Mouse (Mus musculus): ENCODE measurements around the gene Gm28230. TPM values are rescaled to one million over a fixed set of nuclear protein-coding genes. Genes with fewer than 3 reads are reported as not detected.

Gene Gm28230
- polyA plus RNA-seq, 1 experiment from 2014 or later, result not detected

DNA sequence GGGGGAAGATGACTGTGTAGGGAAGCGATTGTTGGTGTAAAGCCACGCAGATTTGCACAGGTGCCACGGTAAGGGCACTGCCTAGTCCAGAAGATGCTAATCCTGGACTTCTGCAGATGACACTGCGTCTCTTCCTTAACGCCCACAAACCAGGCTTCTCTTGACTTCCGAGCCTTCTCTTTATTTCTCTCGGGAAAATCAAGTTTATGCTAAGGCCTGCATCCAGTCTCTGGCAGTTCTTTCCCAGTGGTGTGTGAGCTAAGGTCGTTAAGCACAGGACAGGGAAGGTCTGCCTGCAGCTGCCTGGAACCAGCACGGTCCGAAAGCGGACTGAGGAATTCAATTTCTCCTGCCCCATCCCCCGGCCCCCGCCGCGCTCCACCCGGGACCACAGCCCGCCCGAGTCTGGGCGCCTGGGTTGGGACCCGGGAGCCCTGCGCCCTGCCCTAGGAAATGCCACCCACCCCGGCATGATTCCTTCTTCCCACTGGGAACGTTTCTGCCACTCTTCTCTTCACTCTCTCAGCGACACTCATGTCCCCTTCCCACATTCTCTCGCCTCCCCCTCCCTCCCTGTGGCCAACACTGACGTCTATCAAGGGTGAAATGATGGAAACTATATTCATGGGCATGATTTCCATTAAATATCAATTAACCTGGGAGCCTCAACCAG lies 22.7 kb upstream of the Gm28230 start:
- no peak overlapping the region for H3K9ac ChIP-seq (replicated peaks)
- H3K4me2 ChIP-seq (ENCODE audit: low read depth, low read length), result no peak overlapping the region
- H3K27ac ChIP-seq (ENCODE audit: low read depth), result no peak overlapping the region
- H3K27me3 ChIP-seq (ENCODE audit: insufficient read depth, low read length), result peaks cover 94% of the 10 kb centered on the region
- peaks cover 6% of the 10 kb centered on the region; the same call in 1 of the 2 replicates for H3K4me1 ChIP-seq (ENCODE audit: insufficient read depth)
- DNase-seq, result no peak
- TF ChIP-seq EP300 (IDR thresholded peaks at IDR 0.05; ENCODE audit: low read depth) (no peak), CTCF (IDR thresholded peaks at IDR 0.05; ENCODE audit: low read depth) (no peak)
- H3K4me3 ChIP-seq (ENCODE audit: low read depth, low read length), result no peak overlapping the region
- H3K9me3 ChIP-seq (ENCODE audit: low read length), result no peaks in the 10 kb centered on the region
- WGBS (ENCODE audit: insufficient replicate concordance), result 6% methylated on average over 26 of the region's 26 CpGs
- H3K36me3 ChIP-seq (replicated peaks; ENCODE audit: insufficient read depth, low read length), result no peaks in the 10 kb centered on the region
- no peak for ATAC-seq

DNA sequence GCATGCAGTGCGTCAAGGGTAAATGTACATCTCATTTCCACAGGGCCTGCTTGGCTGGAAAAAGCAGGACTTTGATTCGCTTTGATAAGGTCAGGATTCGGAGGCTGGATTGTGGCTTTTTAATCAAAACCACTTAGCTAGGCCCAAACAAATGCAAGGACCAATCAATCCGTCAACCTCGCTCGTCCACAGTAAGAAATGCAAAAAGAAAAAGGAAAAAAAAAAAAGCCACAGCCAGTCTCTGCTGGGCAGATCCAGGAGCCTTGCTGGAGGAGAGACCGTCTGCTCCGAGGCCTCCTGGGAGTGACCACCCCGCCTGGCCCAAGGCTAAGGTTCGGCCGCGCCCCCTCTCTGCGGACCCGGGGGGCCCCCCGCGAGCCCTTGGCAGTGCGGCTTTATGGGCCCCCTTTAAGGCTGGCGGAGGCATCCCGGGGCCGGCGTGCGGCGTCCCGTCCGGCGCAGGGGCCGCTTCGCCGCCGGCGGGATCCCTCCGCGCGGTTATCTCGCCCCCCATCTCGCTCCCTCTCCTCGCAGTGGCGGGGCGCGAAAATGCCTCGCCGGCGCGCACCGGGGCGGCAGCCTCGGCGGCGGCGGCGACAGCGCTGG lies 22.0 kb upstream of the Gm28230 start, which contains the start of gene Hoxd8:
TSS of gene Hoxd8 (plus strand) at position 223 of the 606 bp plus-strand sequence.
- Histone ChIP-seq H3K4me1 (ENCODE audit: insufficient read depth) (peaks cover 6% of the 10 kb centered on the region; the same call in 1 of the 2 replicates), H3K27me3 (ENCODE audit: insufficient read depth, low read length) (peaks cover 94% of the 10 kb centered on the region), H3K9ac (replicated peaks) (no peak within 1 kb of the TSS), H3K4me2 (ENCODE audit: low read depth, low read length) (peak within 1 kb of the TSS; percentile 62), H3K4me3 (ENCODE audit: low read depth, low read length) (peak within 1 kb of the TSS; percentile 37), H3K9me3 (ENCODE audit: low read length) (no peaks in the 10 kb centered on the region), H3K27ac (ENCODE audit: low read depth) (no peak within 1 kb of the TSS), H3K36me3 (replicated peaks; ENCODE audit: insufficient read depth, low read length) (no peaks in the 10 kb centered on the region)
- no peak for DNase-seq
- ATAC-seq, result no peak
- TF ChIP-seq EP300 (IDR thresholded peaks at IDR 0.05; ENCODE audit: low read depth) (no peak), CTCF (IDR thresholded peaks at IDR 0.05; ENCODE audit: low read depth) (no peak)
- WGBS (ENCODE audit: insufficient replicate concordance), result 2% methylated on average over 37 of the region's 52 CpGs

DNA sequence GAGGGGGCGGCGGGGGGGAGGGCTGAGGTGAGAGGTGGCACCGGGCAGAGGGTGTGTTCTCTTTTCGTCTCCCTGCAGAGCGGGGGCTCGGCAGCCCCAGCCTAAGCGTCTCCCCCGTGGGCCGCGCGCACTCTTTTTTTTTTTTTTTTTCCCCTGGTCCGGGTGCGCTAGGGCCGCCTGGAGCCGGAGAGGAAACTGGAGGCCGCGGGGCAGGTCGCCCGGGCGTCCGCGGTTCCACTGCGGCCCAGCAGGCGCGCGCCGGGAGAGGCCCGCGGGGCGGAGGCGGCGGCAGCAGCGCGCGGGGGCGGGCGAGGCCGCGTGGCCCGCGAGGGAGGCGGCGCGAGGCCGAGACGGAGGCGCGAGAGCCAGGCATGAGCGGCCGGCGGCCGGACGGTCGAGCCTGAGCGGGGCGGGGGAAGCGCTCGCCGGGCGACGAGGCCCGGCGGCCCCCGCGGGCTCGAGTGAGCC lies 21.5 kb upstream of the Gm28230 start:
- Histone ChIP-seq H3K4me3 (ENCODE audit: low read depth, low read length) (peak overlapping the region; percentile 37; the same call in 1 of the 2 replicates), H3K4me2 (ENCODE audit: low read depth, low read length) (peak overlapping the region; percentile 62), H3K9me3 (ENCODE audit: low read length) (no peaks in the 10 kb centered on the region), H3K9ac (replicated peaks) (no peak overlapping the region), H3K27me3 (ENCODE audit: insufficient read depth, low read length) (peaks cover 94% of the 10 kb centered on the region), H3K36me3 (replicated peaks; ENCODE audit: insufficient read depth, low read length) (no peaks in the 10 kb centered on the region), H3K27ac (ENCODE audit: low read depth) (no peak overlapping the region), H3K4me1 (ENCODE audit: insufficient read depth) (peaks cover 6% of the 10 kb centered on the region; the same call in 1 of the 2 replicates)
- ATAC-seq, result peak; percentile 19; the same call in 1 of the 2 replicates
- WGBS (ENCODE audit: insufficient replicate concordance), result 1% methylated on average over 44 of the region's 66 CpGs
- no peak for DNase-seq
- TF ChIP-seq CTCF (IDR thresholded peaks at IDR 0.05; ENCODE audit: low read depth), result no peak

DNA sequence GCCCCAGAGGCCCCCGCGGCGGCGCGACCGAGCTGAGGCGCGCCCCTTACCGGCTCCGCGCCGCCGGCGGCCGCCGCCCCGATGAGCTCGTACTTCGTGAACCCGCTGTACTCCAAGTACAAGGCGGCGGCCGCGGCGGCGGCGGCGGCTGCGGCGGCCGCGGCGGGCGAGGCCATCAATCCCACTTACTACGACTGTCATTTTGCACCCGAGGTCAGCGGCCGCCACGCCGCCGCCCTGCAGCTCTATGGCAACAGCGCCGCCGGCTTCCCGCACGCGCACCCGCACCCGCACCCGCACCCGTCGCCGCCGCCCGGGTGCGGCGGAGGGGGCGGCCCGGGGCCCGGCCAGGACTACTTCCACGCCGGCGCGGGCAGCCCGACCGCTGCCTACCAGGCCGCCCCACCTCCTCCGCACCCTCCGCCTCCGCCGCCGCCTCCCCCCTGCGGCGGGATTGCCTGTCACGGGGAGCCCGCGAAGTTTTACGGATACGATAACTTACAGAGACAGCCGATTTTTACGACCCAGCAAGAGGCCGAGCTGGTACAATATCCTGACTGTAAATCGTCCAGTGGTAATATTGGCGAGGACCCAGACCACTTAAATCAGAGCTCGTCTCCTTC lies 20.9 kb upstream of the Gm28230 start:
- no peaks in the 10 kb centered on the region for H3K9me3 ChIP-seq (ENCODE audit: low read length)
- no peak overlapping the region for H3K27ac ChIP-seq (ENCODE audit: low read depth)
- H3K4me2 ChIP-seq (ENCODE audit: low read depth, low read length), result peak overlapping the region; percentile 62
- H3K4me1 ChIP-seq (ENCODE audit: insufficient read depth), result peaks cover 6% of the 10 kb centered on the region; the same call in 1 of the 2 replicates
- DNase-seq (no peak), ATAC-seq (no peak)
- no peak overlapping the region for H3K9ac ChIP-seq (replicated peaks)
- H3K36me3 ChIP-seq (replicated peaks; ENCODE audit: insufficient read depth, low read length), result no peaks in the 10 kb centered on the region
- H3K4me3 ChIP-seq (ENCODE audit: low read depth, low read length), result peak overlapping the region; percentile 37
- H3K27me3 ChIP-seq (ENCODE audit: insufficient read depth, low read length), result peaks cover 94% of the 10 kb centered on the region
- WGBS (ENCODE audit: insufficient replicate concordance), result under 1% methylated on average over 49 of the region's 85 CpGs
- no peak for TF ChIP-seq CTCF (IDR thresholded peaks at IDR 0.05; ENCODE audit: low read depth)
- no peak for TF ChIP-seq EP300 (IDR thresholded peaks at IDR 0.05; ENCODE audit: low read depth)

DNA sequence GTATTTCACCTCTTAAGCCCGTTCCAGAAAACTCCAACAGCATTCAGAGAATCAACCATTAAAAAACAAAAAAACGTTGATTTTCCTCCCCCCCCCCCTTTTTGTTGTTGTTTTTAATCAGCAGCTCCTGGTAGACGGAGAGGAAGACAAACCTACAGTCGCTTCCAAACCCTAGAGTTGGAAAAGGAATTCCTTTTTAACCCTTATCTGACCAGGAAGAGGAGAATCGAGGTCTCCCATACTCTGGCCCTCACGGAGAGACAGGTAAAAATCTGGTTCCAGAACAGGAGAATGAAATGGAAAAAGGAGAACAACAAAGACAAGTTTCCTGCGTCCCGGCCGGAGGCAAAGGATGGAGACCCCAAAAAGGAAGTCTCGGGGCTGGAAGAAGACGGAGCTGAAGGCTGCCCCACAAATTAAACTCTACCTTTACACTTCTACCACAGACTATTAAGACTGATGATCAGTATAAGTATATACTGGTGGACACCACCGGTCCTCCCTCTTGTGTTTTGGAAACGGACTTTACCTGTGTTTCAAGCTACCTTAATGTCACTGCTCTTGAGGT lies 20.1 kb upstream of the Gm28230 start:
- Histone ChIP-seq H3K4me2 (ENCODE audit: low read depth, low read length) (no peak overlapping the region), H3K4me1 (ENCODE audit: insufficient read depth) (peaks cover 6% of the 10 kb centered on the region; the same call in 1 of the 2 replicates), H3K9me3 (ENCODE audit: low read length) (no peaks in the 10 kb centered on the region), H3K36me3 (replicated peaks; ENCODE audit: insufficient read depth, low read length) (no peaks in the 10 kb centered on the region), H3K4me3 (ENCODE audit: low read depth, low read length) (no peak overlapping the region), H3K27me3 (ENCODE audit: insufficient read depth, low read length) (peaks cover 94% of the 10 kb centered on the region), H3K27ac (ENCODE audit: low read depth) (no peak overlapping the region), H3K9ac (replicated peaks) (no peak overlapping the region)
- WGBS (ENCODE audit: insufficient replicate concordance), result 7% methylated on average over 13 of the region's 13 CpGs
- ATAC-seq (no peak), DNase-seq (no peak)
- TF ChIP-seq CTCF (IDR thresholded peaks at IDR 0.05; ENCODE audit: low read depth), result no peak
- no peak for TF ChIP-seq EP300 (IDR thresholded peaks at IDR 0.05; ENCODE audit: low read depth)

DNA sequence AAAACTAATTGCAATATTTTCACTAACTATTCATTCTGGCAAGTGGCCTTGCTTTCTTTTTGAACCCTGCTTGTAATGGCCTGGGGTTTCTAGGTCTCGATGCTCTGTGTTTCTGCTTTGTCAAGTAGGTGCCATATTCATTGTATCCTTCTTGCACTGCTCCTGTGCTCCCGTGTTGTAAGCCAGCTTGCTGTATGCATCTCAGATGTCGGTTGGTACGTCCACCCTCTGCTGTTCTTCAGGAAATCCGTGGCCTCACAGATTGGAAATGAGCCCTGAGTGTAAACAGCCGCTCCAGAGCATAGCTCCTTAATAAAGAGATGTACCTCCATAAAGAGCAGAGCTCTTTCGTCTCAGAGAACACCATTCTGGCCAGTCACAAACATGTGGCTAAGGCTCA lies 18.9 kb upstream of the Gm28230 start:
- TF ChIP-seq EP300 (IDR thresholded peaks at IDR 0.05; ENCODE audit: low read depth) (no peak), CTCF (IDR thresholded peaks at IDR 0.05; ENCODE audit: low read depth) (no peak)
- H3K4me1 ChIP-seq (ENCODE audit: insufficient read depth), result peaks cover 13% of the 10 kb centered on the region
- no peak overlapping the region for H3K4me2 ChIP-seq (ENCODE audit: low read depth, low read length)
- no peak overlapping the region for H3K27ac ChIP-seq (ENCODE audit: low read depth)
- DNase-seq, result no peak
- H3K36me3 ChIP-seq (replicated peaks; ENCODE audit: insufficient read depth, low read length), result no peaks in the 10 kb centered on the region
- no peak for ATAC-seq
- no peak overlapping the region for H3K9ac ChIP-seq (replicated peaks)
- H3K9me3 ChIP-seq (ENCODE audit: low read length), result no peaks in the 10 kb centered on the region
- no peak overlapping the region for H3K4me3 ChIP-seq (ENCODE audit: low read depth, low read length)
- peaks cover 96% of the 10 kb centered on the region for H3K27me3 ChIP-seq (ENCODE audit: insufficient read depth, low read length)
- 18% methylated on average over 7 of the region's 7 CpGs for WGBS (ENCODE audit: insufficient replicate concordance)
